Mouse (Mus musculus): ENCODE measurements at regions not wholly inside any gene's neighbourhood (a gene's known extent, or its start where the extent isn't known, plus 50 kb on each side); places are given as distances from the start of the nearest gene placed in this dataset.

DNA sequence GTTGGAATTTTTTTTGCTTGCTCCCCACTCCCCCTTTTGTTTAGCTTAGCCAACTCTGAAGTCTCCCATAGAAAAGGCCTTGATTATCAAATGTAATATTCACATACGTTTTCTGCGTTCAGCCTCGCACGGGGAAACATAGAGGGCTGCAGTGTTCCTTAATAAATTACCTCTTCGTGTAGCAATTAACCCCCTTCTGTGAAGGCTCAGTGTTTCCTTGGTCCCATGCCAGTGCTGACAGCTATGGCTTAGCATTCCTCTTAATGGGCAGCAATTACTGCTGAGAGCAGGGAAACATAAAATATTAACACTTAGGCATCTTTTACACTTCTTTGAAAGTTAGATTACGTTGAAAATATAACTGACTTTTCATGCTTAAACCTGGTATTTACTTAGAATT is 282.9 kb downstream of the Lyplal1 start:
- DNase-seq (ENCODE audit: extremely low read depth, low read depth), result no peak

DNA sequence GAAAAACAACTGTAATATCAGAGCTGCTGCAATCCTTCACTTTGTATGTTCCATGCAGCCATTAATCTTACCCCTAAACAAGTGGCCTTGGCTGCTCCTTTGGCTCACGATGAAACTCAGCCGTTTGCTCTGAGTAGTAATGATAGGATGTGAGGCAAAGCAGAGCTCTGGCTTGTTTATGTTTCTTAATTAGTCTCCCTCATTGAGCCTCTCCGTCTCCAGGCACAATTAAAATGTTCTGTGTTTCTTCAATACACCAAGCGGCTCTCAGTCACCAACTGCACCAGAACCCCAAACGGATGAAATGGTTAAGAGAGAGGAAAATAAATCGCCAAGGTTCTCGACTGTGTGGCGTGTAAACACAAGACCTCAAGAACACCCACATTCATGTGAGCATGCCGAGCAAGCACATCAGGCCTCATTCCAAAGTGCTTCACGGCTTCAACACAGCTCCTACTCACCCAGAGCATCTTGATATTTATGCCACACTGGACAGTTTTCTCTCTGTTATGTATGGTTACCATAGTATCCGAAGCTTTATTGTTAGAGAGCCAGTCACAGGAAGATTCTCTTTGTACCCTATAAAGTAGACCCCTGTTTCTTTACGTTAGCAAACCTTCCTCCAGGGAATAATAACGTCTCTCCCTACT is 280.4 kb downstream of the Lyplal1 start:
- DNase-seq (ENCODE audit: extremely low read depth, low read depth), result no peak

GRCm38 (mm10) chr1:185842481-185842880 is 274.6 kb downstream of the Lyplal1 start:
- DNase-seq (ENCODE audit: extremely low read depth, low read depth), result no peak

DNA sequence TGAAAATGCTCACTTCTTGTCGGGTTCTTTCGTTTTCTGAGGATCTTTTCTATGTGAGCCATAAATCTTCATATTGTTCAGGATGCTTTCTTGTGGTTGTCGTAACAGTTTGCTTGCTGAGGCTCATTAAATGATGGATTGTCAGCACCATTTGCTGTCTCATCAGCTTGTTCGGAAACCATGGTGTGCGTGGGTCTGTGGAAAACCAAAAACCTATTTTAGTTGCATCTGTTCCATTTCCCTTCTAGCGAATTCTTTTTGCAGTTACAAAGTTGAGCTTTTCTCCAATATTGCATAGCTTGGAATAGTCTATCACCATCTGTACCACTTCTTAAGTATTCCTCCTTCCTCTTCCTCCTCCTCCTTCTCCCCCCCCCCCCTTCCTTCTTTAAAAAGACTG is 269.9 kb downstream of the Lyplal1 start:
- DNase-seq (ENCODE audit: extremely low read depth, low read depth), result no peak

- DNase-seq (ENCODE audit: extremely low read depth, low read depth), result no peak
Observed at GRCm38 (mm10) chr1:185850590-185850989, 266.5 kb downstream of the Lyplal1 start.

GRCm38 (mm10) chr1:185851262-185851893 is 265.7 kb downstream of the Lyplal1 start:
- DNase-seq (ENCODE audit: extremely low read depth, low read depth), result no peak

GRCm38 (mm10) chr1:185861692-185862091 is 255.4 kb downstream of the Lyplal1 start:
- no peak for DNase-seq (ENCODE audit: extremely low read depth, low read depth)

GRCm38 (mm10) chr1:185865945-185866344 is 251.2 kb downstream of the Lyplal1 start:
- no peak for DNase-seq (ENCODE audit: extremely low read depth, low read depth)

DNA sequence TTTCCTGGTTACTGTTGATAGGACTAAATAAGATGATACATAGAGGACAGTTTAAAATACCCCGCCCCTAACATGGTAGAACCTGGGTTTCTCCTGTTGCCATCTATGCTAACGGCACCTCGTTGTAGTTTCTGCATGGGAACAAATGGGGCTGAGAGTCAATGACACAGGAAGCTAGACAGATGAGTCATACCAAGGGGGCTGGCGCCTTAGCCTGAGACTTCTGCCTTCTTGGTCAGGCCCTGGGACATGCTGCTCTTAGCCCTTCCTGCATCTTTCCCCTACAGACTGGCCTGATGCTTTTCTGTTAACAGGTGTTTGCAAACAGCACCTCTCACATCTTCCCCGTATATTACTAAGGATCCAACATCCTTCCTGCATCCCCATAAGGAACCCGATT is 250.5 kb downstream of the Lyplal1 start:
- no peak for DNase-seq (ENCODE audit: extremely low read depth, low read depth)

GRCm38 (mm10) chr1:185867018-185867417 is 250.1 kb downstream of the Lyplal1 start:
- no peak for DNase-seq (ENCODE audit: extremely low read depth, low read depth)

DNA sequence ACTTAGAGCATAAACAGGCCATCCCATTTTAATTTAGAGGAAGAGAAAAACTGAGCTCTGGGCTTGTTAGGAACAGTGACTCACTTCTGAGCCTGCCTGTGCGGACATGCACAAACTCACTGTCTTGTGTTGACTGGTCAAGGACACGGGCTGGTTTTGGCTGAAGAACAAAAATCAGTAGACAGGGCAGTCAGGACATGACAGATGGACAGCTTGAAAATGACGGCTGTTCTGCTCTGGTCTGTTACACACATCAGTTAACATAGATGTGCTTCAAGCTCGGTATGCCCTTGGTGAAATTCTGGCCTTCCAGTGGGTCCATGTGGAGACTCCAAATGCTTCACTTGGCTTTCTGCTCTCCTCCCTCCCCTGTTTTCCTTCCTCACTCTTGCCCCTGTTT is 248.4 kb downstream of the Lyplal1 start:
- DNase-seq (ENCODE audit: extremely low read depth, low read depth), result no peak

DNA sequence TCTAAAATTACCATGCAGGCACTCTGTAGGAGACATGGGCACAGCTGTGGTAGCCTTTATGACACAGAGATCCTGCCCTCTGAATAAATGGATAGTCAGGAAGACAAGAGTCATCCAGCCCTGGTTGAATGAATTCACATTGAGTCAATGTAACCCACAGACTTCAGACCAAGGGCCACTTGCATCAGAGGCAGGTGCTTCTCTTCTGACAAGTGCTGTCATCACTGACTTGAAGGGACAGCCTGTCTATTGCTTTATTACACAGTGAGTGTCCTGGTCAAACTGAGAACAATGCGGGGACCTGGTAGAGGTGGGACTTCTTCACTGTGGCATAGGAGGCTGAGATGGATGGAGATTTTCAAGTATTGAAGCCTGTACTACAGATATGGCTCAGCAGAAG is 230.1 kb downstream of the Lyplal1 start:
- no peak for DNase-seq (ENCODE audit: extremely low read depth, low read depth)

DNA sequence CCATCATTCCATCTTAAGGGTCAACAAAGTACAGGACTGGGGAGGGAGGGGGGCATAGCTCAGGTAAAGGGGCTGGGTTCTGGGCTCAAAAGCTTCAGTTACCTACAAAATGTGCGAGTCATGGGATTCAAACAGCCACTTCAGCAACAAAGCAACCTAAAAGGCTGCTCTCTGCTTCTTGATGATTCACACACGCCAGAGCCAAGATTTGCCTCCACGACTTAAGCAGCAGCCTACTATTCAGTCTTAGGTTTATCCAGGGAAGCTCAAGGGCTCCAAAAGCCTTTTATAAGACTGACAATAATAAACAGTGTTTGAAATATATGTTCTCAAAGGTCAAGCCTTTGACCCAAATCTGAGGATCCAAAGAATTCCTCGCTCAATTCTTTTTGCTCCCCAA is 225.3 kb downstream of the Lyplal1 start:
- DNase-seq (ENCODE audit: extremely low read depth, low read depth), result no peak

GRCm38 (mm10) chr1:185893421-185893820 is 223.7 kb downstream of the Lyplal1 start:
- no peak for DNase-seq (ENCODE audit: extremely low read depth, low read depth)

DNA sequence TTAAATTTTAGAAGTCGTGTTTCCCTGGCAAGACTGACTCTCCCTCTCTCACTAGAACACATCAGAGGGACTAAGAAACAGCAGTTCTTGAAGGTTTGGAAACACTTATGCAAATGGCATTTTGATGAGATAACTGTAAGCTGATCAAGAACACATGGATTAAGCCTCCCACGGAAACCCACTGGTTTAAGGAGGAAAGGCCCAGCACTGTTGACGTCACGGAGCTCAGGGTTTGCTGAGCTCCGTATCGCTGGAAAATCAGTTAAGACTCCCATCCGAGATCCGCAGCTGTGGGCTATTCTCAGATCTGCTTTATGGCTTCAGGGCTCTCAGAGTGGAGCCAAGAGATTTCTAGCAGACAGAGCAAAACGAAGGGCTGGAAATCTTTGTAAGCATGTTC is 218.6 kb downstream of the Lyplal1 start:
- DNase-seq (ENCODE audit: extremely low read depth, low read depth), result no peak

- DNase-seq (ENCODE audit: extremely low read depth, low read depth), result no peak
Observed at GRCm38 (mm10) chr1:185900316-185900715, 216.8 kb downstream of the Lyplal1 start.

GRCm38 (mm10) chr1:185902395-185902794 is 214.7 kb downstream of the Lyplal1 start:
- DNase-seq (ENCODE audit: extremely low read depth, low read depth), result no peak

DNA sequence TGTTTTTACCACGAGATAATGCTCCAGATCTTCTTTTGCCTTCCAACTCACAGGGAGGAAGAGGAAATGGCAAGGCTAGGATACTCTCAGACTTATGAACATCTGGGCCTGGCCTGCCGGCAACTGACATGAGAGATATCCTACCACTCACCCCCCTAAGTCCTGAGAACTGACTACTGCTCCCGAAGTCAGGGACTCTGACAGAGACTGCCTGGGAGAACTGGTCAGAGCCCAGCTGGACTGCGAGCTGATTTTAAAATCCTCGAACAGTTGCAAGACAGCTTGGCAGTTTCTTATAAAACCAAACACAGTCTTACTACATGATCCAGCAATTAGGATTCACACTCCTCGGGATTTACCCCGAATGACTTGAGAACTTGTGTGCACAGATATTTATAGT is 211.4 kb downstream of the Lyplal1 start:
- no peak for DNase-seq (ENCODE audit: extremely low read depth, low read depth)

DNA sequence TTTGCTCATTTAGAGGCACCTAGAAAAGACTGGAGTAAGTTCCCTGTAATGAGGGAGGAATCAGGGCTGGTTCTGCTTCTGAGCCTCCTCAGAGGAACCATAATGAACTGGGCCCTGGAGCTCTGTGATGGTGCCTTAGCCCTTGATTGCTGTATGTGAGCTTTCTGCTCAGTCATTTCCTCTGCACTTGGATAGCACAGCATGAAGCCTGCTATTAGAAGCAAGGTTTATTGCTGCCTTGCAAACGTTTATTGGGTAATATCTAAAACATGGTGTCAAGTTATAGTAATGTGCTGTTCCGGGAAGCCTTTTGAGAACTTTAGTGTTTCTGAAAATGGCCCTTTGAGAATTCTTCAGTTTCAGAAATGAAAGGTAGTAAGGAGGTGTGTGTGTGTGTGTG is 201.5 kb downstream of the Lyplal1 start:
- DNase-seq (ENCODE audit: extremely low read depth, low read depth), result no peak

DNA sequence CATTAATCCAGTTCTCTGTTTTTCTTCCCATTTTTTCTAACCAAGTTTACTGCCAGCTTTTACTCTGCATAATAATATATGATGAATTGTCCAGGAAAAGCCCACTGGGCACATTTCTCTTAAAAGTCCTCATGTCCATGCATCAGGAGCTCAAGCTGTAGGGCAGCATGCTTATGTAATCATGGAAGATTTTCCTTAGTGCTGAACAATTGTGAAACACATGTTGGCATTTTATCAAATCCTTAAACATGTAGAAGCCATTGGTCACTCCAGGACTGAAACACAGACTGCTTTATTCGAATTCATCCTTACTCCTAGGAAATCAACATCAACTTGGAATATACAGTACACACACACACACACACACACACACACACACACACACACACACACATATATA is 198.4 kb downstream of the Lyplal1 start:
- no peak for DNase-seq (ENCODE audit: extremely low read depth, low read depth)

- no peak for DNase-seq (ENCODE audit: extremely low read depth, low read depth)
Observed at GRCm38 (mm10) chr1:185923723-185924122, 193.4 kb downstream of the Lyplal1 start.

- DNase-seq (ENCODE audit: extremely low read depth, low read depth), result no peak
Observed at GRCm38 (mm10) chr1:185929000-185929399, 188.1 kb downstream of the Lyplal1 start.

DNA sequence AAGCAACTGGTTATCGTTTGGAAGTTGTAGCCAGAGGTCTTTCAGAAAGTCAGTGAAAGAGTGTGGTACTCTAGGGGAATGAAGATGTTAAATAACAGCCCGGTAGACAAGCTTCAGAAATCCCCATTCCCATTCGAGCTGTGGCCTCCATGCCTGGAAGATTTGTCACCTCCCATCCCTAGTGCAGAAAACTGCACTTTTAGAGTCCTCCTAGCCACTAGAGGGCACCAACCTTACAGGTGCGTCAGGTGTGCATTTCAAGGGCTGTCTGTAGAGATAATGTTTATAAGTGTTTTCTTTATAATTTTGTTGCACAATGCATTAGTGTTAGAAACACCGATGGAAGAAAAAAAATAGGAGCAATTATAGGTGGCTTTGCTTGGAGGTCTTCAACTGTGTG is 187.3 kb downstream of the Lyplal1 start:
- no peak for DNase-seq (ENCODE audit: extremely low read depth, low read depth)
